Mouse (Mus musculus) right cerebral cortex, adult 2 months (tissue): ENCODE results near the gene Cldn19.
"Not testable (repeated sequence)": the region's sequence is repeated elsewhere in the genome, so short reads cannot be mapped to it uniquely, and the experiment has no call there.

ENCODE experiments used
- DNase-seq, 2 experiments: peaks; one replicate each; pipeline ENCODE4 v3.0.0; 2021 to 2022; ENCODE audit warnings: low spot score in 2 of 2

The Cldn19 gene

GRCm38 (mm10) chr4:119252025-119252808 is 3.0 kb upstream of the Cldn19 start:
- no peak for DNase-seq

GRCm38 (mm10) chr4:119254012-119254618 is 1.1 kb upstream of the Cldn19 start:
- peak; percentile 45 to 49 for DNase-seq

GRCm38 (mm10) chr4:119257083-119257482 is 1.9 kb downstream of the Cldn19 start:
- DNase-seq: no peak

- DNase-seq: no peak
These were observed 4.4 kb downstream of the Cldn19 start for GRCm38 (mm10) chr4:119259344-119260254.

- DNase-seq: no peak
These were observed 6.0 kb downstream of the Cldn19 start for GRCm38 (mm10) chr4:119261087-119261713.

GRCm38 (mm10) chr4:119262483-119262882 is 7.3 kb downstream of the Cldn19 start:
- no peak for DNase-seq

- DNase-seq: no peak
These were observed 8.2 kb downstream of the Cldn19 start for GRCm38 (mm10) chr4:119263459-119263858.

GRCm38 (mm10) chr4:119266606-119267005 is 11.4 kb downstream of the Cldn19 start:
- no peak for DNase-seq

GRCm38 (mm10) chr4:119274627-119275026 is 19.4 kb downstream of the Cldn19 start:
- DNase-seq: no peak

- no peak for DNase-seq
These were observed 20.0 kb downstream of the Cldn19 start for GRCm38 (mm10) chr4:119275226-119275625.

GRCm38 (mm10) chr4:119275726-119276125 is 20.5 kb downstream of the Cldn19 start:
- no peak for DNase-seq

- not testable (repeated sequence) for DNase-seq
These were observed 23.6 kb downstream of the Cldn19 start for GRCm38 (mm10) chr4:119278784-119279183.

GRCm38 (mm10) chr4:119284861-119285260 is 29.6 kb downstream of the Cldn19 start:
- no peak for DNase-seq

GRCm38 (mm10) chr4:119285336-119285735 is 30.1 kb downstream of the Cldn19 start:
- DNase-seq: no peak

- no peak for DNase-seq
These were observed 36.7 kb downstream of the Cldn19 start for GRCm38 (mm10) chr4:119291921-119292320.

- peak; percentile 58 to 67 for DNase-seq
These were observed 37.8 kb downstream of the Cldn19 start for GRCm38 (mm10) chr4:119292771-119293573.

GRCm38 (mm10) chr4:119293574-119294258 is 38.5 kb downstream of the Cldn19 start:
- DNase-seq: peak; percentile 18 to 33

GRCm38 (mm10) chr4:119294415-119295133 is 39.4 kb downstream of the Cldn19 start, which contains the start of gene Ybx1:
TSS of gene Ybx1 (minus strand) at chr4:119294604.
- peak; percentile 100 for DNase-seq

- DNase-seq: peak; percentile 13 to 17
These were observed 39.9 kb downstream of the Cldn19 start for GRCm38 (mm10) chr4:119295134-119295453.

GRCm38 (mm10) chr4:119297361-119297760 is 42.1 kb downstream of the Cldn19 start:
- DNase-seq: no peak
